Mouse (Mus musculus) hindbrain, embryonic 15.5 days (tissue): ENCODE results near the gene Fbxo10. TPM values are rescaled to one million over a fixed set of nuclear protein-coding genes. Genes with fewer than 3 reads are reported as not detected.
"Not testable (repeated sequence)": the region's sequence is repeated elsewhere in the genome, so short reads cannot be mapped to it uniquely, and the experiment has no call there.

Experiments used
- ATAC-seq: fragments of 200-750 bp; cut with Nextera tagmentation; 2 replicates; pipeline ENCODE4 v1.8.0; 2017; ENCODE audit warnings: low read depth, moderate number of reproducible peaks, moderate TSS enrichment; ENCODE audit not compliant: low FRiP score
- H3K27ac ChIP-seq: fragments of 300-500 bp; sonication (generic); replicated peaks from 2 replicates; pipeline ENCODE4 v1.5.1; 2015; ENCODE audit warnings: mild to moderate bottlenecking, inconsistent platforms
- H3K27me3 ChIP-seq: fragments of 300-500 bp; sonication (generic); 2 replicates; pipeline ENCODE4 v1.6.1; 2015; ENCODE audit warnings: control low read depth, inconsistent platforms
- H3K36me3 ChIP-seq: fragments of 300-500 bp; sonication (generic); 2 replicates; pipeline ENCODE4 v1.6.1; 2015; ENCODE audit warnings: control low read depth, inconsistent platforms
- H3K4me1 ChIP-seq: fragments of 300-500 bp; sonication (generic); replicated peaks from 2 replicates; pipeline ENCODE4 v1.6.1; 2015; ENCODE audit warnings: control low read depth, inconsistent platforms
- H3K4me2 ChIP-seq: fragments of 300-500 bp; sonication (generic); 2 replicates; pipeline ENCODE4 v1.6.1; 2015; ENCODE audit warnings: moderate library complexity, mild to moderate bottlenecking, inconsistent platforms
- H3K4me3 ChIP-seq: fragments of 300-500 bp; sonication (generic); 2 replicates; pipeline ENCODE4 v1.5.1; 2015; ENCODE audit warnings: mild to moderate bottlenecking, inconsistent platforms
- H3K9ac ChIP-seq: fragments of 300-500 bp; sonication (generic); 2 replicates; pipeline ENCODE4 v1.6.1; 2015; ENCODE audit warnings: inconsistent platforms
- H3K9me3 ChIP-seq: fragments of 300-500 bp; sonication (generic); 2 replicates; pipeline ENCODE4 v1.6.1; 2016; ENCODE audit warnings: control low read depth, inconsistent platforms
- WGBS: fragments of 180-500 bp; shearing (Covaris S2); methylation state at CpG from one replicate; pipeline ENCODE4 v1.1.7; 2015; 5-methylcytosine and 5-hydroxymethylcytosine counted together
- polyA plus RNA-seq: library from polyadenylated mRNA; unstranded; fragments of >200 nt; fragmentation: Nextera tagmentation; extraction: Ambion mirVana; gene quantifications from 2 replicates; pipeline ENCODE4 v1.2.1, GENCODE M21; 2015

Fbxo10 gene
- polyA plus RNA-seq, 1 experiment from 2014 or later: 19.0 TPM

- no peak for ATAC-seq
- Histone ChIP-seq H3K4me3 (no peak overlapping the region), H3K9ac (no peak overlapping the region), H3K4me1 (no peaks in the 10 kb centered on the region), H3K9me3 (no peaks in the 10 kb centered on the region), H3K4me2 (no peak overlapping the region), H3K27me3 (no peaks in the 10 kb centered on the region), H3K36me3 (peaks cover 49% of the 10 kb centered on the region), H3K27ac (no peak overlapping the region)
- 85% methylated on average over 7 of the region's 7 CpGs for WGBS
Observed at GRCm38 (mm10) chr4:45040795-45041194, 43.6 kb downstream of the Fbxo10 start.

- WGBS: 91% methylated on average over 7 of the region's 7 CpGs
- H3K9ac ChIP-seq, H3K27ac ChIP-seq, H3K9me3 ChIP-seq, ATAC-seq, H3K4me3 ChIP-seq, H3K27me3 ChIP-seq, H3K4me1 ChIP-seq, H3K4me2 ChIP-seq: not testable (repeated sequence)
- H3K36me3 ChIP-seq: peaks cover 48% of the 10 kb centered on the region
Observed at GRCm38 (mm10) chr4:45039546-45039945, 44.9 kb downstream of the Fbxo10 start.

- H3K27me3 ChIP-seq, ATAC-seq, H3K9ac ChIP-seq, H3K4me1 ChIP-seq, H3K4me3 ChIP-seq, H3K4me2 ChIP-seq, H3K9me3 ChIP-seq, H3K27ac ChIP-seq: not testable (repeated sequence)
- 59% methylated on average over 8 of the region's 8 CpGs for WGBS
- peaks cover 54% of the 10 kb centered on the region for H3K36me3 ChIP-seq
Observed at GRCm38 (mm10) chr4:45038879-45039278, 45.5 kb downstream of the Fbxo10 start.

- H3K9ac ChIP-seq: no peak overlapping the region
- H3K27ac ChIP-seq: no peak overlapping the region
- no peaks in the 10 kb centered on the region for H3K27me3 ChIP-seq
- H3K4me2 ChIP-seq: no peak overlapping the region
- peaks cover 47% of the 10 kb centered on the region for H3K36me3 ChIP-seq
- H3K4me3 ChIP-seq: no peak overlapping the region
- 93% methylated on average over 13 of the region's 13 CpGs for WGBS
- H3K9me3 ChIP-seq: no peaks in the 10 kb centered on the region
- no peak for ATAC-seq
- H3K4me1 ChIP-seq: no peaks in the 10 kb centered on the region
Observed at GRCm38 (mm10) chr4:45037455-45038410, 46.7 kb downstream of the Fbxo10 start.

- ATAC-seq: no peak
- Histone ChIP-seq H3K27me3 (no peaks in the 10 kb centered on the region), H3K27ac (no peak overlapping the region), H3K4me2 (no peak overlapping the region), H3K4me3 (no peak overlapping the region), H3K9me3 (no peaks in the 10 kb centered on the region), H3K4me1 (no peaks in the 10 kb centered on the region), H3K36me3 (peaks cover 53% of the 10 kb centered on the region), H3K9ac (no peak overlapping the region)
- 83% methylated on average over 5 of the region's 5 CpGs for WGBS
Observed at GRCm38 (mm10) chr4:45036571-45036970, 47.8 kb downstream of the Fbxo10 start.

GRCm38 (mm10) chr4:45036048-45036447 lies 48.4 kb downstream of the Fbxo10 start:
- Histone ChIP-seq H3K36me3 (peaks cover 48% of the 10 kb centered on the region), H3K9me3 (no peaks in the 10 kb centered on the region), H3K4me2 (no peak overlapping the region), H3K4me3 (no peak overlapping the region), H3K27me3 (no peaks in the 10 kb centered on the region), H3K4me1 (no peaks in the 10 kb centered on the region), H3K27ac (no peak overlapping the region), H3K9ac (no peak overlapping the region)
- ATAC-seq: no peak
- 93% methylated on average over 10 of the region's 10 CpGs for WGBS

- Histone ChIP-seq H3K27ac (no peak overlapping the region), H3K9ac (no peak overlapping the region), H3K36me3 (peaks cover 43% of the 10 kb centered on the region), H3K27me3 (no peaks in the 10 kb centered on the region), H3K4me3 (no peak overlapping the region), H3K4me1 (no peaks in the 10 kb centered on the region), H3K9me3 (no peaks in the 10 kb centered on the region), H3K4me2 (no peak overlapping the region)
- WGBS: 84% methylated on average over 16 of the region's 16 CpGs
- ATAC-seq: no peak
Observed at GRCm38 (mm10) chr4:45034693-45035628, 49.4 kb downstream of the Fbxo10 start.

GRCm38 (mm10) chr4:45032586-45032985 lies 51.8 kb downstream of the Fbxo10 start:
- 91% methylated on average over 9 of the region's 9 CpGs for WGBS
- H3K4me1 ChIP-seq: no peaks in the 10 kb centered on the region
- no peak overlapping the region for H3K4me2 ChIP-seq
- H3K4me3 ChIP-seq: no peak overlapping the region
- no peaks in the 10 kb centered on the region for H3K9me3 ChIP-seq
- no peak overlapping the region for H3K27ac ChIP-seq
- ATAC-seq: no peak
- H3K36me3 ChIP-seq: peaks cover 40% of the 10 kb centered on the region
- H3K9ac ChIP-seq: no peak overlapping the region
- H3K27me3 ChIP-seq: no peaks in the 10 kb centered on the region

GRCm38 (mm10) chr4:45026459-45026858 lies 57.9 kb downstream of the Fbxo10 start:
- no peaks in the 10 kb centered on the region for H3K27me3 ChIP-seq
- H3K9ac ChIP-seq: no peak overlapping the region
- no peak for ATAC-seq
- WGBS: 78% methylated on average over 4 of the region's 4 CpGs
- H3K4me2 ChIP-seq: no peak overlapping the region
- no peaks in the 10 kb centered on the region for H3K4me1 ChIP-seq
- no peak overlapping the region for H3K4me3 ChIP-seq
- peaks cover 17% of the 10 kb centered on the region for H3K36me3 ChIP-seq
- no peaks in the 10 kb centered on the region for H3K9me3 ChIP-seq
- no peak overlapping the region for H3K27ac ChIP-seq

GRCm38 (mm10) chr4:45019009-45019408 lies 65.4 kb downstream of the Fbxo10 start:
- 2% methylated on average over 14 of the region's 14 CpGs for WGBS
- Histone ChIP-seq H3K27me3 (no peaks in the 10 kb centered on the region), H3K4me2 (peak overlapping the region; percentile 94), H3K36me3 (peaks cover 4% of the 10 kb centered on the region; the same call in 1 of the 2 replicates), H3K4me1 (peaks cover 21% of the 10 kb centered on the region), H3K9me3 (no peaks in the 10 kb centered on the region), H3K27ac (0 out of 2 replicates have a peak overlapping the region, but pooled peaks have one; percentile 43), H3K9ac (peak overlapping the region; percentile 64), H3K4me3 (peak overlapping the region; percentile 77)
- peak; percentile 36 for ATAC-seq

GRCm38 (mm10) chr4:45018452-45018980 lies 65.9 kb downstream of the Fbxo10 start, which contains the start of gene Polr1e:
Gene Polr1e (plus strand): TSS chr4:45018583.
- H3K4me2 ChIP-seq: peak within 1 kb of the TSS; percentile 94
- peaks cover 23% of the 10 kb centered on the region for H3K4me1 ChIP-seq
- H3K27ac ChIP-seq: peak within 1 kb of the TSS; percentile 43; the same call in 1 of the 2 replicates
- no peaks in the 10 kb centered on the region for H3K27me3 ChIP-seq
- under 1% methylated on average over 29 of the region's 29 CpGs for WGBS
- no peaks in the 10 kb centered on the region for H3K36me3 ChIP-seq
- no peaks in the 10 kb centered on the region for H3K9me3 ChIP-seq
- ATAC-seq: peak; percentile 88
- H3K4me3 ChIP-seq: peak within 1 kb of the TSS; percentile 77
- peak within 1 kb of the TSS; percentile 64 for H3K9ac ChIP-seq
